Mouse (Mus musculus) retina, adult 2 months (tissue): ENCODE results near the gene Rgs7bp.
"Not testable (repeated sequence)": the region's sequence is repeated elsewhere in the genome, so short reads cannot be mapped to it uniquely, and the experiment has no call there.

Experiments
- DNase-seq: peaks from one replicate; pipeline ENCODE4 v3.0.0-alpha.2; 2012; ENCODE audit warnings: low read depth, low spot score

The Rgs7bp gene

DNA sequence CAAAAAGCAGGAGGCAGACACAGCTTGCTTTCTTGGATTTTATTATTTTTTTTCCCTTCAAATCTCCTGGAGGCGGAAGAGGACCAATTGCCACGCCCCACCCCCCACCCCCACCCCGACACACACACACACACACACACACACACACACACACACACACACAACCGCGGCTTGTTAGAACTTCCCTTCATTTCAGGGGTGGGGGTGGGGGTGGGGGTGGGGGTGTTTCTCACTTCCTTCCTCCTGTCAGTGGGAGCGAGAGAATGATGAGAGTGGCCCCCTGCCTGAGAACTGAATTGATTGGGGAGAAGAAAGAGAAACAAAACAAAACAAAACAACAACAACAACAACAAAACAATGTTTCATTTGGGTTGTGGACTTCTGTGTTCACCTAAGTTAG lies 117.0 kb downstream of the Rgs7bp start:
- DNase-seq, result no peak

DNA sequence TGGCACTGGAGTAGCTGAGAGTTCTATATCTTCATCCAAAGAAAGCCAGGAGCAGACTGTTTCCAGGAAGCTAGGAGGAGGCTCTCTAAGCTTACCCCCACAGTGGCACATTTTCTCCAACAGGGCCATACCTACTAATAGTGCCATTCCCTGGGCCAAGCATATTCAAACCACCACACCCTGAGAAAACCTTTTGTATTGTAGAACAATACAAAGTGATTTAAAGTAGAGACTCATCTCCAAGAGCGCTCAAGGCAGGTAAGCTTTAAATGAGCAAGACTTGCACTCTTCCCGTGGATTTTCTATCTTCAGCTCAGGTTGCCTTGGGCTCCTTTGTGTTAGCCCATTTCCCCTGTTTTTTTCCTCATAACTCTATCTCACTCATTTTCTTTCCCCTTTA lies 118.1 kb downstream of the Rgs7bp start:
- no peak for DNase-seq

DNA sequence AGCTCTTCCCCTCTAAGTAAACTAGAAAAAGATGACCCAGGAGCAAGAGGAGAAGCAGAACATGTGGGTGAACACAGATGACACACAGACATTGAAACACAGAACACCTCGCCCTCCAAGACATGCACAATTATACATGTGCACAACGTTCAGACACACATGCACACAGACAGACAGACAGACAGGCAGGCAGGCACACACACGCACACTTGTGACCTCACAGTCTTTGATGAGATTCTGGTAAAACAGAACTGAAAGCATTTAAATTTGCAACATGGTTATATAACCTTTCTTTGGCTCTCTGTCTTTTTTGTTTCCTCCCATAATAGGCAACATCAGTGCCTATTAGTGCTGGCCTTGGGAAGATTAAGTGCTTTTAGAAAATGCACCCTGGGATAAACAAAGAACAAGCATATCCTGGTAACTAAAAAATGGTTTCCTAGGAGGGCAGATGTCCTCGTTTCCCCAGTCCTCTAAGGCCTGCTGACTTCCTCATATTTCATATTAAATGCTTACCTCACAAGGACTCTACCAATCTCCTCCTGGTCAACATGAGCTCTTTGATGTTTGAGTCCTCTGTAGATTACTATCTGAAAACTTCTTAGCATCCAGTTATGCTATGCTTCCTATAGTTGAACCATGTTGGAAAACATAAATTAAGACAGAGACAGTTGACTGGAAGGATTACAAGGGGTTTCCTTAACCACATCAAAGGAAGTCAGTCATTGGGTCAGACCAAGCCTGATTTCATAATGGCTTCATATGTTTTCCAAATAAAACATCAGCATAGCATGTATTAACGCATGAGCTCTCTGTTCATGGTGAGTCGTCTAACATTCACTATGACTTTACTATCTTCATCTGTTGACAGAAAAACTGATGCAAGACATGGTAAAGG lies 122.8 kb downstream of the Rgs7bp start:
- no peak for DNase-seq

DNA sequence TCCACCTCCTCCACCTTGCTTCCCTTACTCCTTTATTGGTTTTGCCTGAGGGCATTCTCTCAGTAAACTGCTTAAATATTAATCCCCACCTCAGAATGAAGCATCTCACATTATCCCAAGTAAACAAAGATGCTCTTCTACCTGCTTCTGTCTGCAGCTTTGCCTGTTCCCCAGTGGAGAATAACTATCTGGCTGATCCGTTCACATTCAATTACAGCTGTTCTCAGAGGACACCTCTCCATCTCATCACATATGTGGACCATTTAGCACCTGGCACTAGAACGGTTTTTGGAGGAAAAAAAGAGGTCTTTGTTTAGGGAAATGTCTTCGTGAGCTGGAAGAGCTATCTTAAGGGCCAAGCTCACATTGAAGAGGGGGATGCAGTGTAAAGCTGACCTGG lies 123.9 kb downstream of the Rgs7bp start:
- DNase-seq, result no peak

DNA sequence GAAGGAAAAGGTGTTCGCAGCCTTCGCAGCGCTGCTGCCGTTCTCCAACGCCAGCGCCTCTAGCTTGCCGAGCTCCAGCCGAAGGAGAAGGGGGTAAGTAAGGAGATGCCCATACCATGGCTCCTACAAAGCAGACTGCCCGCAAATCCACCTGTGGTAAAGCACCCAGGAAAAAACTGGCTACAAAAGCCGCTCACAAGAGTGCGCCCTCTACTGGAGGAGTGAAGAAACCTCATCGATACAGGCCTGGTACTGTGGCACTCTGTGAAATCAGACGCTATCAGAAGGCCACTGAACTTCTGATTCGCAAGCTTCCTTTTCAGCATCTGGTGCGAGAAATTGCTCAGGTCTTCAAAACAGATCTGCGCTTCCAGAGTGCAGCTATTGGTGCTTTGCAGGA lies 136.1 kb downstream of the Rgs7bp start:
- DNase-seq, result no peak

DNA sequence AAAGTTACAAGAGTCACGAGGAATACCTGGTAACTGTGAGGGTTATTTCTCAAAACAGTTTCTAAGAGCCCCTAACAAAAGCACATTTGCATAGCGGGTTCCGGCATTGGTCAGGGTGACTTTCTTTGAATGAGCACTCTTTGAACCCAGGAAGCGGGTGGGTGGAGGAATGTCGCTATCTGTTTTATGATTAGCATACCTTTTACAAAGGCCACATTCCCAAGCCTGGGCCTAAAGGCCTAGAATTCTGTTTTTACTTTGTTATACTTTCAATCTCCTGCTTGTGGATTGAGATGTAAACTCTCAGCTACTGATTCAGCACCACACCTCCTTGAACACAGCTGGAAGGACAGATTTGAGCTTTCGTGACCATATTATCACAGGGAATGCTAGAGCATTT lies 138.0 kb downstream of the Rgs7bp start:
- DNase-seq, result not testable (repeated sequence)

DNA sequence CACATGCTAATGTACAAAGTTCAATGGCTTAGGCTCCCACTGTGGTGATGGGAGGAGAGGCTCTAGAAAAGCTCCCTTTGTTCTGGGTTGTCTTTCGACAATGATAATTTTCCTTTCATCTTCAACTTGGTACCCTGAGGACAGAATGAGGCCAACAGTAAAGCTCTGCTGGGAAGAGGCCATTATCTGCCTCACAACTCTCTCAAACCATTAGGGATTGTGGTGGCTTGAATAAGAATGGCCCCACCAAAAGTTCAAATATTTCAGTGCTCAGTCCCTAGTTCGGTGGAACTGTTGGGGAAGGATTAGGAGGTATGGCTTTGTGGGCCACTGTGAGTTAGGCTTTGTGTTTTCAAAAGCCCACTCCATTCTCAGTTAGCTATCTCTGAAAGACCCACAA lies 138.6 kb downstream of the Rgs7bp start:
- DNase-seq, result no peak

DNA sequence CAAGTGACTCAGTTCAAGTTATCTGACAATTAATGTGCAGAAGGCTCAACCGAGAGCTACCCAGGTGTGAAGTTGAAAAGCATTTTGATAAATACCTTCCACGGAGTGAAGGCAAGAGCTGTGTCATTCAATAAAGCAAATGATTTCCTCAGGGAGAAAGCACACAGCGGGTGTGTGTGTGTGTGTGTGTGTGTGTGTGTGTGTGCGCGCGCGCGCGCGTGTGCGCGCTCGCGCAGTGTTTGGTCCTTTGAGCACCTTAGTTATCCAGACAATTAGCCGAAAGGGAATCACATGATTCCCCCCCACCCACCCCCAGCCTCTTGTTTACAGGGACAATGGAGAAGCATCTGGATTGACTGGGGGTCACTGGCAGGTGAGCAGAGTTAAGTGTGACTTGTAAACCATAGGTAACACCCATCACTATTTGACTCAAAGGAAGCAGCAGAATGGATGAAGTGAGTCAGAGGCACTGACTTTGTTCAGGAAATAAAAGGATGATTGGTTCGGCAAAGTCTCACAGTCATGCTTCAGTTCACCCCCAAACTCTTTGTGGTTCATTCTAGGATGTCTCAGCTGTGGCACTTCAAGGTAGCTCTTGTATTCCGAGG lies 140.3 kb downstream of the Rgs7bp start:
- DNase-seq, result no peak

DNA sequence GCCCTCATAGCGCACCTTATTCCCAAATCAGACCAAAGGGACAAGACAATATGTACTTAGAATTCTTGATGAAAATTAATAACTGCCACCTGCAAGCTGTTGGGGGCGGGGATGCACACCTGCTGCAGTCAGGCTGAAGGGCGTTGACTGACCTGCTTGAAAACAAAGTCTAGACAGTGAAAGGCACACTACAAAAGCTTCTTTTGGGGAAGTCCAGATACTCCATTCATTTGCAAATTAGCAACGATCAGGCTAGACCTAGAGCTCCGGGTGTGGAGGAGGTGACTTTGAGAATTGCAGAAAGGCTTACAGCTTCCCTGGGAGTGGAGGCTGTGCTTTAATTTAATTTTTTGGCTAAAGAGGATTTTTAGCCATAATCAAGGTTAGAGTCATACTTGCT lies 143.1 kb downstream of the Rgs7bp start:
- not testable (repeated sequence) for DNase-seq

DNA sequence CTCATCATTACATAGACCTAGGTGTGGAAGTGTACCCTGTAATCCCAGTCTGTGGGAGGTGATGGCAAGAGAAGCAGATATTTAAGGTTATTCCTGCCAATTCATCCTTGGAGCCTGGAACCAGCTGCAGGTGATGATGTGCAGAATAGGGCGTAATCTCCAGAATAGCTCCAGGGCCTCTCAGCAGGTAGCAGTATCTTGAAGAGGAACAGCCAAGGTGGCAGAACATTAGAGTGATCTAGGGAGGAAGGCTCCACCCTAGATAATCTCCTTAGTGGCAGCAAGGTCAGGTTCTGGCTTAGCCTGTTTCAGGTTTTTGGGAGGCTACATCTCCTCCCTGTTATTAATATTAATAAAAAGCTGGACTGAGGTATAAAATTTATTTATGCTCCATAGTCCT lies 143.7 kb downstream of the Rgs7bp start:
- DNase-seq, result not testable (repeated sequence)

DNA sequence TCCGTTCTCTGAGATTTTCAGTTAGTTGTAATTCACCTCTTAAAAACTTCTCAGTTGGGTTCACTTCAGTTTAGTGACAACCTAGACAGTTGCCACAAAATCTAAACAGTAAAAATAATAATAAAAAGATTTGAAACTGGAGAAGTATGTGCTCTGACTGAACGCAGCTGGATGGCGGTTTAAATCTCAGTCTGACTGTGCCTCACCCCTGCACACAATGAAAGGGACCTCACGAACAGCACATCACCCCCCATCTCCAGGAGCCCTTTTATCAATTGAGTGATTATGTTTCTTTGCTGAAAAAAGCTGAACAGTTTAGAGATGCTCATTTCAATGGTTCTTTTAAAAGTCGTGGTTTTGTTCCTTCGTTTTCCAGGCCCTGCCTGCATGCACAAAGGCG lies 146.0 kb downstream of the Rgs7bp start:
- DNase-seq, result no peak
